Mouse (Mus musculus): Measurements from ENCODE around the gene Clstn2. TPM values are rescaled to one million over a fixed set of nuclear protein-coding genes. Genes with fewer than 3 reads are reported as not detected.

Gene Clstn2
- polyA plus RNA-seq, 1 experiment from 2014 or later = 17.0 TPM

- no peak overlapping the region for H3K27ac ChIP-seq (replicated peaks)
- no peak overlapping the region for H3K9ac ChIP-seq
- no peak overlapping the region for H3K4me2 ChIP-seq
- H3K4me1 ChIP-seq (replicated peaks) = peaks cover 15% of the 10 kb centered on the region
- H3K9me3 ChIP-seq = no peaks in the 10 kb centered on the region
- no peaks in the 10 kb centered on the region for H3K36me3 ChIP-seq
- ATAC-seq (ENCODE audit: low read depth) = no peak
- WGBS = 12% methylated on average over 2 of the region's 2 CpGs
- H3K27me3 ChIP-seq = no peaks in the 10 kb centered on the region
- H3K4me3 ChIP-seq = no peak overlapping the region
Measured at GRCm38 (mm10) chr9:97476961-97477360, 556.0 kb downstream of the Clstn2 start.

- H3K36me3 ChIP-seq = no peaks in the 10 kb centered on the region
- no peak overlapping the region for H3K4me2 ChIP-seq
- H3K4me3 ChIP-seq = no peak overlapping the region
- WGBS = 82% methylated on average over 3 of the region's 3 CpGs
- H3K9me3 ChIP-seq = no peaks in the 10 kb centered on the region
- H3K4me1 ChIP-seq (replicated peaks) = peaks cover 16% of the 10 kb centered on the region
- H3K27ac ChIP-seq (replicated peaks) = peak overlapping the region; percentile 52; the same call in 1 of the 2 replicates
- no peak overlapping the region for H3K9ac ChIP-seq
- no peaks in the 10 kb centered on the region for H3K27me3 ChIP-seq
- ATAC-seq (ENCODE audit: low read depth) = no peak
Measured at GRCm38 (mm10) chr9:97476456-97476855, 556.5 kb downstream of the Clstn2 start.

GRCm38 (mm10) chr9:97474896-97475295 lies 558.1 kb downstream of the Clstn2 start:
- H3K27me3 ChIP-seq = no peaks in the 10 kb centered on the region
- 95% methylated on average over 6 of the region's 6 CpGs for WGBS
- H3K9me3 ChIP-seq = no peaks in the 10 kb centered on the region
- no peaks in the 10 kb centered on the region for H3K36me3 ChIP-seq
- H3K4me1 ChIP-seq (replicated peaks) = peaks cover 30% of the 10 kb centered on the region
- H3K27ac ChIP-seq (replicated peaks) = peak overlapping the region; percentile 38; the same call in 1 of the 2 replicates
- ATAC-seq (ENCODE audit: low read depth) = no peak
- no peak overlapping the region for H3K4me2 ChIP-seq
- no peak overlapping the region for H3K4me3 ChIP-seq
- no peak overlapping the region for H3K9ac ChIP-seq

- H3K27me3 ChIP-seq = no peaks in the 10 kb centered on the region
- H3K9me3 ChIP-seq = no peaks in the 10 kb centered on the region
- no peak overlapping the region for H3K4me3 ChIP-seq
- H3K36me3 ChIP-seq = no peaks in the 10 kb centered on the region
- no peak overlapping the region for H3K9ac ChIP-seq
- WGBS = 46% methylated on average over 7 of the region's 7 CpGs
- H3K4me1 ChIP-seq (replicated peaks) = peaks cover 28% of the 10 kb centered on the region
- H3K27ac ChIP-seq (replicated peaks) = no peak overlapping the region
- peak; percentile 69 for ATAC-seq (ENCODE audit: low read depth)
- no peak overlapping the region for H3K4me2 ChIP-seq
Measured at GRCm38 (mm10) chr9:97471014-97471591, 561.9 kb downstream of the Clstn2 start.

- Histone ChIP-seq H3K9me3 (no peaks in the 10 kb centered on the region), H3K27me3 (no peaks in the 10 kb centered on the region), H3K4me1 (replicated peaks) (no peaks in the 10 kb centered on the region), H3K4me2 (no peak overlapping the region), H3K27ac (replicated peaks) (no peak overlapping the region), H3K9ac (no peak overlapping the region), H3K36me3 (no peaks in the 10 kb centered on the region), H3K4me3 (no peak overlapping the region)
- no peak for ATAC-seq (ENCODE audit: low read depth)
- 84% methylated on average over 6 of the region's 6 CpGs for whole genome bisulfite sequencing
Measured at GRCm38 (mm10) chr9:97460452-97460851, 572.5 kb downstream of the Clstn2 start.

- H3K9ac ChIP-seq = no peak overlapping the region
- H3K27ac ChIP-seq (replicated peaks) = no peak overlapping the region
- ATAC-seq (ENCODE audit: low read depth) = no peak
- 69% methylated on average over 4 of the region's 4 CpGs for WGBS
- no peak overlapping the region for H3K4me2 ChIP-seq
- no peaks in the 10 kb centered on the region for H3K4me1 ChIP-seq (replicated peaks)
- no peaks in the 10 kb centered on the region for H3K9me3 ChIP-seq
- H3K4me3 ChIP-seq = no peak overlapping the region
- H3K36me3 ChIP-seq = no peaks in the 10 kb centered on the region
- no peaks in the 10 kb centered on the region for H3K27me3 ChIP-seq
Measured at GRCm38 (mm10) chr9:97459745-97460144, 573.2 kb downstream of the Clstn2 start.

- Histone ChIP-seq H3K4me2 (no peak overlapping the region), H3K36me3 (no peaks in the 10 kb centered on the region), H3K4me3 (no peak overlapping the region), H3K27me3 (no peaks in the 10 kb centered on the region), H3K4me1 (replicated peaks) (no peaks in the 10 kb centered on the region), H3K27ac (replicated peaks) (no peak overlapping the region), H3K9ac (no peak overlapping the region), H3K9me3 (no peaks in the 10 kb centered on the region)
- no peak for ATAC-seq (ENCODE audit: low read depth)
- WGBS = 90% methylated on average over 13 of the region's 13 CpGs
Measured at GRCm38 (mm10) chr9:97449316-97450050, 583.5 kb downstream of the Clstn2 start.

- H3K27me3 ChIP-seq = no peaks in the 10 kb centered on the region; the same call in 1 of the 2 replicates
- no peaks in the 10 kb centered on the region for H3K9me3 ChIP-seq
- H3K36me3 ChIP-seq = no peaks in the 10 kb centered on the region
- no peak; the same call in 1 of the 2 replicates for ATAC-seq (ENCODE audit: low read depth)
- H3K4me1 ChIP-seq (replicated peaks) = peaks cover 11% of the 10 kb centered on the region
- 56% methylated on average over 7 of the region's 7 CpGs for WGBS
- no peak overlapping the region for H3K9ac ChIP-seq
- H3K4me3 ChIP-seq = no peak overlapping the region
- no peak overlapping the region for H3K27ac ChIP-seq (replicated peaks)
- H3K4me2 ChIP-seq = no peak overlapping the region
Measured at GRCm38 (mm10) chr9:97439872-97440636, 592.9 kb downstream of the Clstn2 start.

GRCm38 (mm10) chr9:97434666-97435065 lies 598.3 kb downstream of the Clstn2 start:
- Histone ChIP-seq H3K4me1 (replicated peaks) (no peaks in the 10 kb centered on the region), H3K36me3 (no peaks in the 10 kb centered on the region), H3K27ac (replicated peaks) (no peak overlapping the region), H3K27me3 (no peaks in the 10 kb centered on the region; the same call in 1 of the 2 replicates), H3K4me3 (no peak overlapping the region), H3K9ac (no peak overlapping the region), H3K4me2 (no peak overlapping the region), H3K9me3 (no peaks in the 10 kb centered on the region)
- WGBS = 61% methylated on average over 3 of the region's 3 CpGs
- no peak for ATAC-seq (ENCODE audit: low read depth)

- no peaks in the 10 kb centered on the region; the same call in 1 of the 2 replicates for H3K27me3 ChIP-seq
- no peak for ATAC-seq (ENCODE audit: low read depth)
- whole genome bisulfite sequencing = 87% methylated on average over 1 of the region's 1 CpGs
- H3K4me1 ChIP-seq (replicated peaks) = no peaks in the 10 kb centered on the region
- no peaks in the 10 kb centered on the region for H3K9me3 ChIP-seq
- H3K9ac ChIP-seq = no peak overlapping the region
- H3K4me3 ChIP-seq = no peak overlapping the region
- H3K4me2 ChIP-seq = no peak overlapping the region
- no peaks in the 10 kb centered on the region for H3K36me3 ChIP-seq
- no peak overlapping the region for H3K27ac ChIP-seq (replicated peaks)
Measured at GRCm38 (mm10) chr9:97429885-97430449, 603.0 kb downstream of the Clstn2 start.

- Histone ChIP-seq H3K27ac (replicated peaks) (no peak overlapping the region), H3K4me3 (no peak overlapping the region), H3K27me3 (no peaks in the 10 kb centered on the region; the same call in 1 of the 2 replicates), H3K9ac (no peak overlapping the region), H3K36me3 (no peaks in the 10 kb centered on the region), H3K4me1 (replicated peaks) (no peaks in the 10 kb centered on the region), H3K4me2 (no peak overlapping the region), H3K9me3 (no peaks in the 10 kb centered on the region)
- ATAC-seq (ENCODE audit: low read depth) = no peak
- WGBS = 85% methylated on average over 7 of the region's 7 CpGs
Measured at GRCm38 (mm10) chr9:97428127-97428526, 604.9 kb downstream of the Clstn2 start.

GRCm38 (mm10) chr9:97420896-97421295 lies 612.1 kb downstream of the Clstn2 start:
- 53% methylated on average over 5 of the region's 5 CpGs for WGBS

More at GRCm38 (mm10) chr9:97420896-97421295, 612.1 kb downstream of the Clstn2 start:
- Histone ChIP-seq H3K27me3 (no peaks in the 10 kb centered on the region), H3K4me2 (no peak overlapping the region), H3K4me1 (replicated peaks) (no peaks in the 10 kb centered on the region; the same call in 1 of the 2 replicates), H3K9me3 (no peaks in the 10 kb centered on the region), H3K4me3 (no peak overlapping the region), H3K36me3 (no peaks in the 10 kb centered on the region), H3K27ac (replicated peaks) (no peak overlapping the region), H3K9ac (no peak overlapping the region)
- ATAC-seq (ENCODE audit: low read depth) = no peak

Measured in neural tube, embryonic 13.5 days (tissue).